Comparison of ENCODE assay signal across 11 mouse cellular contexts in genomic region chr13:97559611-97560385, GRCm38 (mm10).
A peak's percentile ranks its signal among the peaks of the same experiment; 100 is the strongest.
DNase-seq lines count a peak whose midpoint lies in the region; ATAC-seq lines count a peak whose summit lies in the region.
"Had no signal": no experiment of that assay in that cellular context is flagged by ENCODE, and none has a peak within 500 bp of the region (broad histone marks: within the 10 kb centered on the region; RNA-seq: fewer than 3 reads in every experiment).

No protein-coding gene starts in this region.

- peak; percentile 31 to 34 for DNase-seq in spleen, postnatal 36 days (ENCODE audit: low spot score in 2 of 2)
- DNase-seq in spleen, postnatal 14 days (ENCODE audit: low spot score in 2 of 2): no peak
- DNase-seq in frontal cortex, postnatal 10 days (ENCODE audit: low spot score in 2 of 2): peak; percentile 53 to 75
- DNase-seq in left cerebral cortex, adult 9 months (ENCODE audit: low spot score in 2 of 2): peak; percentile 82 to 93
- DNase-seq in telencephalon, adult 2 months (ENCODE audit: low read depth, low spot score): peak; percentile 96
- DNase-seq in heart, embryonic 10.5 days (ENCODE audit: low spot score): no peak
- DNase-seq in gastrocnemius, postnatal 36 days: no peak
- DNase-seq: kidney, postnatal 14 days; lung, postnatal 10 days had no signal

- ATAC-seq in neural tube, embryonic 15.5 days (ENCODE audit: low FRiP score): no peak

- H3K4me3 ChIP-seq in heart, embryonic 10.5 days: no peak overlapping the region
- H3K4me3 ChIP-seq in neural tube, embryonic 15.5 days (replicated peaks): no peak overlapping the region
- H3K4me3 ChIP-seq: heart, embryonic 13.5 days had no signal

- no peak overlapping the region for H3K9ac ChIP-seq in neural tube, embryonic 15.5 days (replicated peaks)
- H3K9ac ChIP-seq: heart, embryonic 13.5 days had no signal

- WGBS in heart, embryonic 10.5 days: 85% methylated on average over 15 of the region's 15 CpGs
- 94% methylated on average over 15 of the region's 15 CpGs for WGBS in neural tube, embryonic 15.5 days

- no peak overlapping the region for H3K27ac ChIP-seq in heart, embryonic 10.5 days
- H3K27ac ChIP-seq in neural tube, embryonic 15.5 days (replicated peaks): no peak overlapping the region
- H3K27ac ChIP-seq: heart, embryonic 13.5 days had no signal

- H3K4me1 ChIP-seq in heart, embryonic 10.5 days: peaks cover 4% of the 10 kb centered on the region
- H3K4me1 ChIP-seq in neural tube, embryonic 15.5 days: no peaks in the 10 kb centered on the region

- no peak overlapping the region for H3K4me2 ChIP-seq in neural tube, embryonic 15.5 days
- H3K4me2 ChIP-seq: heart, embryonic 13.5 days had no signal

- H3K36me3 ChIP-seq in heart, embryonic 10.5 days: no peaks in the 10 kb centered on the region
- H3K36me3 ChIP-seq in neural tube, embryonic 15.5 days: no peaks in the 10 kb centered on the region
- H3K36me3 ChIP-seq: heart, embryonic 13.5 days had no signal

- H3K9me3 ChIP-seq in heart, embryonic 10.5 days: peaks cover 2% of the 10 kb centered on the region; the same call in 1 of the 2 replicates
- H3K9me3 ChIP-seq in neural tube, embryonic 15.5 days (replicated peaks): 0 out of 2 replicates have a peak, but pooled peaks cover 4% of the 10 kb centered on the region

- intact Hi-C loops in gastrocnemius, postnatal 36 days (cut with DNase I): no loop called here

- H3K27me3 ChIP-seq in heart, embryonic 10.5 days (ENCODE audit: insufficient read depth, poor library complexity, severe bottlenecking): no peaks in the 10 kb centered on the region
- H3K27me3 ChIP-seq in neural tube, embryonic 15.5 days (replicated peaks): no peaks in the 10 kb centered on the region
- H3K27me3 ChIP-seq: heart, embryonic 13.5 days had no signal

Comparison
In these comparisons a context has a peak if more than half of its experiments do, and no peak if none do; other contexts are left out.
1. DNase-seq: peak in spleen, postnatal 36 days (2 of 2), frontal cortex, postnatal 10 days (2 of 2), left cerebral cortex, adult 9 months (2 of 2) and telencephalon, adult 2 months (single experiment); none in spleen, postnatal 14 days (0 of 2), heart, embryonic 10.5 days (single experiment) and gastrocnemius, postnatal 36 days (0 of 2).